In the genomic region with DNA sequence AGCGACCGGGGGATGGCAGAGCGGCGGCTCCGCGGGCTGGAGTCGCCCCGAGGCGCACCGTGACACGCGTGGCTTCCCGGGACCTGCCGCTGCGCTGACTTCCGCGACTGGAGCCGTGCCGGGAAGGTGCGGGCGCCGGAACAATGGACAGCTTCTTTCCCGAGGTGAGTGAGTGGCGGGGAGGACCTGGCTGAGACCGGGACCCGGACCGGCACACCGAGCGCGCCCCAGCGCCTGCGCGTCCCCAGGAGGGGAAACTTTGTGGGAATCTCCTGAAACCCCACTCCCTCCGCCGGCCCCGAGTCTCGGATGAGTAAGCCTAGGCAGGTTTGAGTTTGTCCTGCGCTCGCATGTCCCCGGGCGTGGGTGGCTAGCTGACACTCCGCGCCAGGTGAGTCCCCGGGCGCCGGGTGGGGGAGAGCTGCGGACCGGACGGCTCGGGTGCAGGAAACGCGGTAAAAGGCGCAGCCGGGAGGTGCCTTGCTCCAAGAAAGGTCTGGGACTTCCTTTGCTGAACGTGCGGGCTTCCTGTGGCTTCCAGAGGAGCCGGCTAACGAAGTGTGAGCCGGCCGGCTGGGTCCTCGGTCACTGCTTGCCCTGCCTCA, we compare ENCODE assay signal across 8 mouse cellular contexts. TPM values are rescaled to one million over a fixed set of nuclear protein-coding genes. Genes with fewer than 3 reads are reported as not detected.
DNase-seq lines count a peak whose midpoint lies in the region; ATAC-seq and TF ChIP-seq lines count a peak whose summit lies in the region.

No protein-coding gene starts in this region.

- no peaks in the 10 kb centered on the region for H3K9me3 ChIP-seq in heart, embryonic 10.5 days
- H3K9me3 ChIP-seq in lung, postnatal 0 days (ENCODE audit: low read length): no peaks in the 10 kb centered on the region

- peak overlapping the region; percentile 93 for H3K4me3 ChIP-seq in heart, embryonic 10.5 days
- peak overlapping the region; percentile 73 for H3K4me3 ChIP-seq in lung, postnatal 0 days (ENCODE audit: low read depth, low read length)

- peaks cover 22% of the 10 kb centered on the region for H3K4me1 ChIP-seq in heart, embryonic 10.5 days
- peaks cover 18% of the 10 kb centered on the region; the same call in 1 of the 2 replicates for H3K4me1 ChIP-seq in lung, postnatal 0 days (ENCODE audit: insufficient read depth, low read depth, low read length)

- 0 out of 2 replicates have a peak, but pooled peaks have one; percentile 0 for ATAC-seq in lung, postnatal 0 days
- ATAC-seq in frontal cortex, adult (ENCODE audit: low TSS enrichment): no peak

- peaks cover 12% of the 10 kb centered on the region; the same call in 1 of the 2 replicates for H3K27me3 ChIP-seq in heart, embryonic 10.5 days (ENCODE audit: insufficient read depth, poor library complexity, severe bottlenecking)
- no peaks in the 10 kb centered on the region for H3K27me3 ChIP-seq in lung, postnatal 0 days (replicated peaks; ENCODE audit: insufficient read depth, low read length)

- TF ChIP-seq CTCF in lung, postnatal 0 days (IDR thresholded peaks at IDR 0.05): no peak

- peak overlapping the region; percentile 93 for H3K27ac ChIP-seq in heart, embryonic 10.5 days
- H3K27ac ChIP-seq in lung, postnatal 0 days (ENCODE audit: low read length): peak overlapping the region; percentile 95

- TF ChIP-seq EP300 in lung, postnatal 0 days (IDR thresholded peaks at IDR 0.05): no peak

- DNase-seq in 3T3-L1 (ENCODE audit: low read depth, low spot score): peak; percentile 63
- DNase-seq in adipocyte (ENCODE audit: low spot score): peak; percentile 37
- peak; percentile 74 for DNase-seq in embryo, embryonic 9.5 days (ENCODE audit: extremely low spot score)
- DNase-seq in heart, embryonic 10.5 days (ENCODE audit: low spot score): peak; percentile 77
- DNase-seq in kidney, adult 9 months: peak; percentile 65
- peak; percentile 62 for DNase-seq in lung, postnatal 0 days (ENCODE audit: low spot score)
- DNase-seq in spleen, adult 12 weeks (ENCODE audit: low spot score): peak; percentile 8

- under 1% methylated on average over 61 of the region's 61 CpGs for WGBS in heart, embryonic 10.5 days
- under 1% methylated on average over 58 of the region's 61 CpGs for WGBS in lung, postnatal 0 days

- peak overlapping the region; percentile 73 for H3K4me2 ChIP-seq in lung, postnatal 0 days (replicated peaks; ENCODE audit: low read depth, low read length)

- peak overlapping the region; percentile 77 for H3K9ac ChIP-seq in lung, postnatal 0 days (replicated peaks; ENCODE audit: low read depth)

- no peaks in the 10 kb centered on the region for H3K36me3 ChIP-seq in heart, embryonic 10.5 days
- H3K36me3 ChIP-seq in lung, postnatal 0 days (ENCODE audit: insufficient read depth, low read length): no peaks in the 10 kb centered on the region

RNA-seq across cellular contexts. Expression of a gene that starts 0.6 kb away (rescaled TPM):
- polyA plus RNA-seq in heart, embryonic 10.5 days (2016; fragmentation: Nextera tagmentation; extraction: Ambion mirVana): 14.4 and 21.0 TPM in 2 replicates
- polyA plus RNA-seq in lung, postnatal 0 days (2015; fragmentation: Nextera tagmentation; extraction: Ambion mirVana): 17.3 and 20.2 TPM in 2 replicates

Comparison
In these comparisons a context has a peak if more than half of its experiments do, and no peak if none do; other contexts are left out.
1. DNase-seq: peak in every context shown above with its lines; median percentile 77 in heart, embryonic 10.5 days; 74 in embryo, embryonic 9.5 days; 65 in kidney, adult 9 months; 63 in 3T3-L1; 62 in lung, postnatal 0 days; 37 in adipocyte; 8 in spleen, adult 12 weeks.